Mouse (Mus musculus) right cerebral cortex, postnatal 4 days (tissue): ENCODE results near the gene Psme4.
"Not testable (repeated sequence)": the region's sequence is repeated elsewhere in the genome, so short reads cannot be mapped to it uniquely, and the experiment has no call there.

Source experiments
- DNase-seq: peaks from one replicate; pipeline ENCODE4 v3.0.0-alpha.2; 2022

Psme4 gene

DNA sequence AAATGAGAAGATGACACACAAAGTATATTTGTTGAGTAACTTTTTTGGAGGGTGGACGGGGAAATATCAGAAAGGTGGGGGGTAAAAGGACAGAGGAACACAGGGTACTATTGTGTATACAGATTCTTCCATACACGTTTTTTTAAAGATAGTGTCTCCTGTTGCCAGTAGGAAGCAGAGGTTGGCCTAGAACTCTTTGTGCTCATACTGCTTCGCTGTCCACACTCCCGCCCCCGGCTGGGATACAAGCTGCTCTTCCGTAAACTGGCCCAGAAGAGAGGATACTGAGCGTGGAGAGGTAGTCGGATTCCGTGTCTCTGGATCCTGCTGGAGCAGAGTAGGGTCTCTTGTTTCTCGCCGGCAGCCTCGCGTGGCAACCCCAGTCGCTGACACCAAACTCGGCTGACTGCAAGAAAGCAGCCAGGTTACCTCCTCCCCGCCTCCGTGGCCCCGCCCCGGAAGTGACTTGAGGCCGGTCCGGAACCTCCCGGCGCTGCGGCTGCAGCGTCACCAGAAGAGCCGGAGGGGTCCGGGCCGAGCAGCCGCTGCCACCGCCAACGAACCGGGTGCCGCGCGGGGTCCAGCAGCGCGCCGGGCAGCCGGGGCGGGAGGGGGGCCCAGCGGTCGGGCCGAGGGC, at the start of gene Psme4:
Gene Psme4, plus strand, starts transcription at position 460 of the 637 bp plus-strand sequence.
- peak; percentile 88 for DNase-seq

DNA sequence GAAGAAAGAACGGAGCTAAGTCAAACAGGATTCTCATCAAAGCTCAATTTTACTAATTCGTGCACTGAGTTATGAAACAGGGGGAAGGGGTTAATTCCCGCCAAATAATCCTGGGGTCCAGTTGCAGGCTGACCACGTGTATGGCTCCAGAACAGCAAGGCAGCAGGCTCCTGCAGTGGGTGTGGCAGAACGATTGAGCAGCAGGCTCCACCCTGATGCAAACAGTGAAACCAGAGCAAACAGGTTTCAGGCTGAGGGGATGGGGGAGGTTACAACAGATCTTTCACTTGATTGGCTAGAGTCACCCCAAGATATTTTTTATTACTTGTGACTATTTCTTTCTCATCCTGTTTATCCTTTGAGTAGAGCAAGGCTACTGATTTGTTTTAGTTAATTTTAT, 48.1 kb upstream of the Psme4 start:
- no peak for DNase-seq

DNA sequence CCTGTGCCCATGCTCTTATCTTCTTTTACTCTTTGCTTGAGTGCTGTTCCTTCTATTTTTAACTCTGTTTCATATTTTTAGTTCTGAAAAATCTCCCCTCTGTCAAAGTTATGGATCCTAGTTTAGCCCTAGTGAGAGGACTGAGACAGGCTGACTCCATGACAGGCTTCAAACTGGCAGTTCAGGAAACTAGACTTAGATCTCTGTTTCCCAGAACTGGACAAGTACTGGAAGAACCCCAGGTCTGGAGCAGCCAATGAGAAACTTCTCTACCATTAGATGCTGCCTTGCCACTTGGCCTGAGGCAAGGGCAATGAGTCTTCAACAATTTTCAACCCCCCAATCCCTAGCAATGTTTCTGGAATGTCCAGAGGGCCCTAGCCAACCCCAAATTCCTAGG, 40.8 kb upstream of the Psme4 start:
- no peak for DNase-seq

DNA sequence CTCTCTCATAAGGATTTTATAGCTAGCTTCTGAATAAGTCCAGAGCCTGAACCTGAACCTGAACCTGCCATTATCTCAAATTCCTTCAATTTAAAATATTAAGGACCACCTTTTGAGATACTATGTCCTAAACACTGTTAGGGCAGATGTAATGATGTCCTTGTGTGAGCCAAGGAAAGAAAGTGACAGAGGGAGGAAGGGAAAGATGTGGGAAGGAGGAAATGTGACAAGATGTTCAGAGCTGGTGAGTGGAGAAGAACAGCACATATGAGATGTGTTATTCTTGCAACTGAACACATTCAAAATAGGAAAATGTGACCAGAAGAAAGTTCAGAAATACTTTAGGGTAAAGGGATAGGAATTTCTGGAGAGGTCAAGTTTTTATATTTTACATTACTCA, 38.1 kb upstream of the Psme4 start:
- DNase-seq: no peak

DNA sequence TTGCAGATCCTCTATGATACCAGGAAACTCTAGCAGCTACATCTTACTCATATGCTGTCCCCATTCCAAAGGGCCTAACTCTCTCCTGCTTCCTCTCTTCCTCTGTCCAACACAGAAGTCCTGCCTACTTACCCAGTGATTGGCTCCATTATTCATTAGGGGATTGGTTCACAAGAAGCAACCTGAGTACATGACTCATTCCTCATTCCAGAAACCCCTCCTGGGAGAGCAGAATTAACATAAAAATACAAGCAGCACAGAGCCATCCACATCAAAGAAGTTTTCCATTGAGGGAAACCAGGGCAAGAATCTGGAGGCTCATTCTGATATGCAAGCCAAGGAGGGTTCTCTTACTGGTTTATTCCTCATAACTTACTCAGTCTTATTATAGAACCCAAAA, 27.5 kb upstream of the Psme4 start:
- DNase-seq: no peak

DNA sequence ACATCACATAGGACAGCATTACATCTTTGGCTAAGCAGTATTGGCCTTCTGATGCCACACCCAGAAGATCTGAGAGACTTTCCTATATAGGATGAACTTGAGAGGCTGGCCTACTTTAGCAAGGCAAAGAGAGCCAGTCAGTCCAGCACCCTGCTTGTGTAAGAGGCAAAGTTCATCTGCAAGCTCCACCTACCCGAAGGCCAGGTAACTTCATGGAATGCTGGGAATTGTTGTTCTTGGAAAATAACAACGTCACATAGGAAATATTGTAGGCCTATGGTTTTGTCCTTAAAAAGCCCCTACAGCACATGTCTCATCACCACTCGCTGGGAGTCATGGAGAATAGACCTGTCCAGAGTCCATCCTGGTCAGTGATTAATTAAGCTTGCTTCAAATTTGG, 22.6 kb upstream of the Psme4 start:
- DNase-seq: no peak

DNA sequence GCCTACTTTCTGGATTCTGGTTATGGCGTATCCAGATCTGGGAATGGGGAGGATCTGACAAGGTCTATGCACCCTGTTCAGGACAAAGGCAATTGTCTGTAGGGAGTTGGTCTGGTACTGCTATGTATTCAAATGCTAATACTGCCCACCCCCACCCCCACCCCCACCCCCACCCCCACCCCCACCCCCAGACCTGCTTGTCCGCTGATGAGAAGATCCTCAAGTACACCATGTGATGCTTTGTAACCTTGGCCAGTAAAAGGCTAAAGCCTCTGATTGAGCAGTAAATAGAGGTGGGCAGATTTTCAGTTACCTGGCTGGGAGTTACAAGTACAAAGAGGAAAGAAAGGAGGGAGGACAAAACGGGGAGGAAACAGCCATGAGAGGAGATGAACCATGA, 21.9 kb upstream of the Psme4 start:
- no peak for DNase-seq

DNA sequence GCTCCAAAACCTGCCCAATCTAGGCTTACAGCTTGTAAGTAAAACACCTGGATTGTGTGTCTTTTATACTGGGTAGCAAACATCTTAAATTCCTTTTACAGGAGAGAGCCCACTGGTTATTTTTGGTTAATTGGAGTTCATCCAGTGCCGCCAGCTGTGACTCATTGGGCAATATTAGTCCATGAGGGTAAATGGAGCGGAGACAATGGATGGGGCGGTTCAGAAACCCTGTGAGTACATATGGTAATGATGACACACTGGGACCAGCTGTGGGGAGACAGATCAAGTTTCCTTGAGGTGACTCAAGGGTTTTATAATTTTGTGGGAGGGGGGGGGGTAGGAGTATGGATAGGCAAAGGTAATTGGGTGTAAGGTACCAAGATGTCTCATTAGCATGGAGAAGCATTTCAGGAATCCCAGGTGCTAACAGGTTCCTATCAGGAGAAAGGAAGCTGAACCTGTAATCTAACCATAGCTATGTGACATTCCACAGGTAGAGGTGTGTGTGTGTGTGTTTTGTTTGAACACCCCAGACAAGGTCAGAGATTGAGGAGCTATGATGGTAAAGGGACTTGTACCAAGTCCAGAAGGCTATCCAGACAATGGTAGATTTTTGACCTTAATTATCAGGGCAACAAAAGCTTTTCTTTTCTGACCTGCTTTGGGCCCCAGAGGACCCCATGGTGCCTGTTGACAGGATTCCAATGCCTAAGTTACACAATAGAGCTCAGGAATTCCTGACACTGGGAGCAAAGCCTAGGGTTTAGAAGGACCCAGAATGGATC, 21.3 kb upstream of the Psme4 start:
- no peak for DNase-seq

DNA sequence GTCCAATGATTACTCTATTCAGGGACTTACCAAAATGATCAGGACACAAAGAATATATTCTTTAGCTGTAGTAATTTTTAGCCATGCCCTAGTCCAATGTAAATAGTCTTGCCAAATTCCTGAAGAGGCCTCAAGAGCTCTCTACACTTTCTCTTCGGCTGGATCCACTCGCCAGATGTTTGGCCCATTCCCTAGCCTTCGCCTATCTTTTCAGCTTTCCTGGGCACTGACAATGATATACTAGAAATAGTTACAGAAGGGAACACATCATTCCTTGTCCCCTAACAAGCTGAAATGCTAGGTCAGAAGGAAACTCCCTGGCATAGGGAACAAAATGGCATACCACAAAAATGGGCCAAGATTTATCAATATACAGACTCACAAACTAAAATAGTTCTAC, 18.6 kb upstream of the Psme4 start:
- DNase-seq: no peak

DNA sequence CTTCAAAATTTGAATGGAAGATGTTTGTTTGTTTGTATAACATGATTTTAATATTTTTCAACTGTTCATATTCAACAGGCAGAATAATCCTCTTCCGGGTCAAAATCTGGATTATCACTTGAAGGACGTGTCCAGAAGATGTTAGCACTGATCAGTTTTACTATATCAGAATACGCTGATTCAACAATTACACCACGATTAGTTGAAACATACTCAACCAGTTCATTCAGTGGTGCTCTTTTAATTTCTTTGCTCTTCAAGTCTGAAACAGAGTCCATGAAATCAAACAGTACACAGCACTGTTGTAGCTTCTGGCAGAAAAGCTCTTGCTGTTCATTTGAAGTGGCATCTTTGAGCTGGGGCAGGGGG, 17.1 kb upstream of the Psme4 start:
- DNase-seq: not testable (repeated sequence)

DNA sequence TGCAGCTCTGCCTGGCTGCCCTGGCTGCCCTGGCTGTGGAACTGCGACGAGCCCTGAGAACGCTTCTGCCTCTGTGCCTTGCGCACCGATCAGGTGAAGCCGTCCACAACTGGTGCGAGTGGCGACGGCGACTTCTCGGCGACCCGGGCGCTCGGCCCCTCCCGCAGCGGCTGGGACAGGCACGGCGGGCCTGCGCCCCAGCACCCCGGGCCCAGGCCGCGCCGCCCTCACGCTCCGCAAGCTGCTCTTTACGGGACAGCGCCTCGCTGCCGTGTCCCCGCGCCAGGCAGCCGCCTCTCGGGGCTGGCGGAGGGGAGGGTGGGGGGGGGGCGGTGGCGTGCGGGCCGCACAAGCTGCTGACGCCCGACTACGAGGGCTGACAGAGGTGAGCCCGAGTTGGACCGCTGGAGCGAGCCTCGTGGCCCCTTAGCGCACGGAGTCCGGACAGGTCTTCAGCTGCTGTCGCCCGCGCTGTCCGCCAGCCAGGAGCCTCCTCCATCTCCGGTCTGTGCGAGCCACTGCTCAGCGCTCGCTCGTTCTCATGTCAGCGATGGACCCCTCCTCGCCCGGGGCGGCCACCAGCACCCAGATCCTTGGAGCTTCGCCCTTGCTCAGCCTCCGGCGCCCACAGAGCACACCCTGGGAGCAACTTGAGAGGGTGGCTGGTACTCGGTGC, 16.5 kb upstream of the Psme4 start:
- peak; percentile 22 for DNase-seq

DNA sequence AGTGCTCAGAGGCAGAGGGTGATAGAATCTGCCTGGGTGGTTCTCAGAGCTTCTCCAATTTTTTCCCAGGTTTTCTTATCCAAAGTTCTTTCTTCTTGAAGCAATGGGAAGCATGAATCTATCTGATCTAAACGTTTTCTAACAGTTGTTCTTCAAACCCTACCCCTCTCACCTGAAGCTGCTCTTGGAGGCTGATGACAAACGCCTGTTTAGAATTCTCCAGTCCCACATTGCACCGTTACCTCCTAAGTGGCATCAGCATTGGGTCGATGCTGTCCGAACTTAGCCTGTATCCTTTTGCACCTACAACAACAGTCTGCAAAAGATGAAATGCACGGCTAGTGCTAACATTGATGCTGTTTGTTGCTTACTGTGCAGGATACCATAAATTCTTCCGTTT, 10.1 kb upstream of the Psme4 start:
- no peak for DNase-seq

DNA sequence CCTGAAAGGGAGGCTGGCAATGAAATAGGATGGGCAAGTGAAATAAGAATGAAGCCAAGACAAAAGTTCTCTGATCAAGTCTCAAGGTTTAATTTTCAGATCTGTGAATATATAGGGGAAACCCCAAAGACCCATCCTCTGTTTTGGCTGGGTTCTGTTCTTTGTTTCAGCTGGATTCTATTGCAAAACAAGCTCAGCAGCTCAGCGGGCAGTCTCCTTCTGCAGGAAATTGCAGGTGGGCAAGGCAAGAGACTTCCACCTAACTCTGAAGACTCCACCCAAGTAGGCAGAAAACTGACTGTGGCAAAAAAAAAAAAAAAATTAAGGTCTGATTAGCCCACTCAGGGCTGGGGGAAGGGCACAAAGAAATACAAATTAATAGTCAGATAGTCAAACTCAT, 9.6 kb upstream of the Psme4 start:
- no peak for DNase-seq

DNA sequence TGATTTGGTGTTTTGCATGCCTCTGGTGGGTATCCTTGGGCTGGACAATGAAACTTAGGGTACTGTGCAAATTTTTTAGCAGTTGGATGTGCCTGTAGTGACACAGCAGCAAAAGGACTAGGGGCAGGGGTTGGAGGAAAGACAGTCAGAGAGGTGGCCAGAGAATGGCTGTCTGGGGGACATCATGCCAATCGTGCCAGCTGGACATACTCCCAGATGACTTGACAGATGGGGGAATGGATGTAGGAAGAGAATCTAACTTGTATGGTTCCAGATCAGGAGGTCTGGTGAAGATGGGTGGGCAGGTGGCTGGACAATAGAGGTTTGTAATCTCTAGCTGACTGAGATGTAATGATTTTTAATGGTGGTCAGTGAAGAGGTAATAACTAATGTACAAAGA, 6.5 kb upstream of the Psme4 start:
- no peak for DNase-seq

DNA sequence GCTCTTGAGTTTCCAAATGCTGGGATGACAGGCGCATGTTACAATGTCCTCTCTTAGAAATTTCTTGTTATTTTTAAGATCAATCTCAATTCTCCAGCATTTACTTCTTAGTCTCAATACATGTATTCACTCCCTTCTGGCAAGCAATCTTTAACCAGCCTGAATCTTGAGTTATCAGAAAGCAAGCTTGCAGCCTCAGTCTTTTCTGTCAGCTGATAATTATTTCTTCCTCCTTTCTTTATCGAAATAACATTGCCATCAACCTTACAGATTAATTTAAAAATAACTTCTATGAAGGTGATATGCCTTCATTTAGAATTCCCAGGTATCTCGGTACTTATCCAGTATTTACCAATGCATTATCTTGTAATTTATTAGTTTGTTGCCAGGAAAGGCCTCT, 709 bp upstream of the Psme4 start:
- DNase-seq: no peak

DNA sequence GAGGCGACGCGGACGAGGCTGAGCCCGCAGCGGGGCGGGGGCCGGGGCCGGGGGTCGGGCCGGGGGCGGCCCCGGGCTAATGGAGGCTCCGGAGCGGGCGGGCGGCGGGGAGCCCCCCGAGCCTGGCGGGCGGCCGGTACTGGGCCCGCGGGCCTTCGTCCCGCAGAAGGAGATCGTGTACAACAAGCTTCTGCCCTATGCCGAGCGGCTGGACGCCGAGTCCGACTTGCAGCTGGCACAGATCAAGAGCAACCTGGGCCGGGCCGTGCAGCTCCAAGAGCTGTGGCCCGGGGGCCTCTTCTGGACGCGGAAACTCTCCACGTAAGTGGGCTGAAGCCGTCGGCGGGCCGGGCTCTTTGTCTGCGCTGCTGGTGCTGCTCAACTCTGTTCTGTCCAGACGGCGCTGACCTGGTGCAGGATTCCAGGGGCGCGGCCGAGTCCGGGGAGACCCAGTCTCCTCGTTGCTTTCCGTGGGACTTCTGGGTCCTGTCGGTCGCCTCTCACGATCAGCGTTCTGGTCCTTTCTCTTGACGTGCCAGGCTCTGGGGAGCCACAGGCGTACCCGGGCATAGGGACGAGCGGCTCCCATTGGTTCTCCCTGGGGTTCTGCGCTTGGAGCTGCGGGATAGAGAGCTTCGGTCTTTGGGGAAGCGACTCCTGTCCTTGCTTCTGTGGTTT, 517 bp downstream of the Psme4 start:
- peak; percentile 51 for DNase-seq

DNA sequence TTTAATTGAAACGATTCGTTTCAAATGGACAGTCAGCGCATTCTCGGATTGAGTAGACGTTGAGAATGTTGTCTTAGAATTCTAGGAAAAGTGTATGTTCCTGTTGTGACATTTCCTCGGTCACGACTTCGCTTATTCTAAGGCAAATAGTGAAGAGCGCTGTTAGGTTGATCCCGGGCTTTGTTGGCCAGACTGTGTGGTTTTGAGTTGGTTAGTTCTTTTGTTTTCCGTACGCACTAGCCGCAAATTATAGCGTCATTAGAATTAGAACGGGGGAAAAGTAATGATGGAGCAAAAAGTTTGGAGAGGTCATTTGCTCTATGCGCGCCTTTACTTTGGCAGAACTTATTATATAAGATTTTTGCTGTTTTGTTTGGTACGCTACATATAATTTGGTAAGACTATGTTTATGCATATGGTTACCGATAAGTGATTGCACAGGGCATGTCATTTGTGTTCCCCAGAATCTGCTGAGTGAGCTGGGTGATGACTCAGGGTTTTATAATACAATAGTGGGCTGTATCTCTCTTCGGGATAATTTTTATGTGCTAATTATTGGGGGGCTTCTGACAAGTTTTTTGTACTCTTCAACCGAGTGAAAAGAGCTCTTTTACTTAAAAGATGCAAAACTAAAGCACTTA, 1.4 kb downstream of the Psme4 start:
- no peak for DNase-seq

DNA sequence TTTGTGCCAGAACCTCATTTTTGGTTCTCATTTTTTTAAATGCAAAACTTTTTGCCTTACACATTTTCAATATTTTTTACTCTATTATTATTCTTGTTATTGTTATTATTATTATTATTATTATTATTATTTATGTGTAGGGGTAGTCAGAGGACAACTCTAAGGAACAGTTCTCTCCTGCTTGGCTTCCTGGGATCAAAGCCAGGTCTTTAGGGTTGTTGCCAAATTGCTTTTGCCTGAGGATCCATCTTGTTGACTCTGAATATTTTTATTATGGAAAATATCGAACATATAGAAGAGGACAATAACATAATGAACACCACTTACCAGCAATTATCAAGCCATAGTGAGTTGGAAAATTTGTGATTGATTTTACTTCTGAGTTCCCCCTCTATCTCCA, 3.1 kb downstream of the Psme4 start:
- DNase-seq: no peak

DNA sequence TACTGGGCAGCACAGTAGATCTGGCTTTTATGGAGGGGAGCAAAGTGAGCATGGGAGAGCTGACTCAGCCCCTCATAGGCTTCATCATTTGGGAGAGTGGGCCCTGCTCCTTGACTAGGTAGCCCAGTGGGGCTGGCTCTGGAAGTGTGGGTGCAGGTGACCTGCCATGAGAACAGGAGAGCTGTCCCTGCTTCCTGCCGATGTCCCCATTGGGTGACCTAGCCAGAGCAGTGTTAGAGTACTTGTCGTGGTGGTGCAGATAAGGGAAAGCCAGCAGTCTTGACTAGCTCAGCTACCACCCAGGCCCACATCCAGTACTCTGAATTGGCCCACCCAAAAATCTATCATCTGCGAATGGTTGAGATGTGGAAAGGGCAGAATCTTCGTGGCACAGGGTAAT, 6.0 kb downstream of the Psme4 start:
- no peak for DNase-seq

DNA sequence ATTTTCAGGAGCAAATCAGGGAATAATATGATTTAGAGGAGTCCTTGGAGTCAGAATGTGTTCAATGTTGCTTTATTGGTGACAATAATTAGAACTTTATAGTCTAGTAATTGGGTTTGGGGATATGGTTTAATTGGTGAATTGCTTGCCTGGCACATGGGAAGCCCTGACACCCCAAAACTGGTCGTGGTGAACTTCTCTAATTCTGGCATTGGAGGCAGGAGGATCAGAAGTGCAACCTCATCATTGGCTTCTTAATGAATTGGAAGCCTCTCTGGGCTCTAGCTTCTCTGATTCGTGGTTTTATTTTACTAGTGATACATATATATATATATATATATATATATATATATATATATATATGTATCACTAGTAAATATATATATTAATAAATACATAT, 9.4 kb downstream of the Psme4 start:
- DNase-seq: no peak

DNA sequence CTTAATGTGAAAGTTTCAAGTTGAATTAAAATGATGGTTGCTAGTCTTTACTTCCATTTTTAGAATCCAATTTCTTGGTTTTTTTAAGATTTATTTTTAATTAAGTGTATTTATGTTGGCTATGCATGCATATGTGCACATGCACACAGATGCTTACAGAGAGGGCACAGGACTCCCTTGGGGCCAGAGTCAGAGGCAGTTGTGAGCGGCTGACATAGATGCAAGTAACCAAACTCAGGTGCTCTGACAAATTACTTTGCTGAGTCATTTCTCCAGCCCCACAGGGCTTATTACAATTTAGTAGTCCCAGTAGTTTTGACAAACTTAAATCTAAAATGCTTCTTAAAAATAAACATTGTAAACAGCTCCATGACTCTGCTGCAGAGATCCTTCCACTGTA, 10.1 kb downstream of the Psme4 start:
- no peak for DNase-seq

DNA sequence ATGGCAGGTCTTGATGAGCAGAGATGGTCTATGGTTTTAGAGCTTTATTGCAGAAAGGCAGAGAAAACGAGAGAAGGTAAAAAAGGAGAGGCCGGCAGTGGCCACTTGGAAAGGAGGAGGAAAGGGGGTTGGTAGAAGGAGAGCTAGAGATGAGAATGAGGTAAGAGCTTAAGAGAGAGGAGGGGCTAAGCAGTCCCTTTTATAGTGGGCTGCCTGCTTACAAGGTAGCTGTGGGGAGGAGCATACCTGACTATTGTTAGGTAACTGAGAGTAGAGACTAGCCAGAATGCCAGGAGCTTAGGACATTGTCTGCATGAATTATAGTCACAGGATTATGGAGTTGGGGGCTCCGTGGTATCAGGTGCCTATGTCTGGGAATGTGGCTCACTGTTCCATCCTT, 14.0 kb downstream of the Psme4 start:
- no peak for DNase-seq
